Mouse (Mus musculus): Measurements from ENCODE around the gene Fgl2. TPM values are rescaled to one million over a fixed set of nuclear protein-coding genes. Genes with fewer than 3 reads are reported as not detected.

Fgl2 gene
- polyA plus RNA-seq, 1 experiment from 2014 or later = 10.3 TPM

DNA sequence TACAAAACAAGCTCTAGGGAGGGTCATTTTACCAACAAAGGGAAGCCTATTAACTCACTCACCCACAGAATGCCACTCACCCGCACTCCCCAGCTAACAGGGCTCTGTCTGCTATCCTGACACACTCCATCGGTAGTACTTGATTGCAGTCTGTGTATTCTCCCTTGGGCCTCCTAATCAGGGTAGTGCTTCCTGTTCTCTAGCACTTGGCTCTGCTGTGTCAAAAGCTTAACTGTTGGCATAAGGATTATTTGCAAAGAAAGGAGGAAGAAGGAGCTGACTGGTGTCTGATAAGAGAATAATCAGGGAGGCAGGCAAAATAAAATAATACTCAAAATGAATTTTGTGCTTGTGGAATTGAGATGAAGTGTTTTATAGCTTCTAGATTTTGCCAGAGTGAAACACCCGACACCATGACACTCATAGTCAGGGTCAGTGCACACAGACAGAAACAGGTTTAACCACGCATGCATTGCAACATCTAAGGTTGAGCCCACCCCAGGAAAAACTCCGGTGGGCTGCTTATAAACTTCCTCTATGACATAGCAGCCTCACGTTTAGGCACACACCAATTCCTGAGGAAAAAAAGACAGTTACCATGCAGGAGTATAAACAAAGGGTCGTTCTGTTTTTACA, 22.9 kb downstream of the Fgl2 start:
- H3K9ac ChIP-seq (ENCODE audit: low read length) = no peak overlapping the region
- ATAC-seq (ENCODE audit: low FRiP score, low TSS enrichment) (no peak), DNase-seq (ENCODE audit: low spot score) (no peak)
- no peaks in the 10 kb centered on the region for H3K9me3 ChIP-seq (ENCODE audit: control insufficient read depth, low read length)
- 29% methylated on average over 7 of the region's 7 CpGs for WGBS
- no peaks in the 10 kb centered on the region for H3K27me3 ChIP-seq (ENCODE audit: control insufficient read depth, insufficient read depth, low read length)
- no peaks in the 10 kb centered on the region; the same call in 1 of the 2 replicates for H3K4me1 ChIP-seq (replicated peaks; ENCODE audit: control insufficient read depth, insufficient read depth)
- no peak overlapping the region for H3K4me2 ChIP-seq (replicated peaks; ENCODE audit: low read depth)
- TF ChIP-seq CTCF (IDR thresholded peaks at IDR 0.05; ENCODE audit: low read depth) (no peak), EP300 (optimal IDR thresholded peaks at IDR 0.05) (no peak)
- no peak overlapping the region for H3K4me3 ChIP-seq (ENCODE audit: low read depth, low read length)
- no peaks in the 10 kb centered on the region for H3K36me3 ChIP-seq (ENCODE audit: control insufficient read depth, insufficient read depth, low read length)
- no peak overlapping the region for H3K27ac ChIP-seq (replicated peaks)

DNA sequence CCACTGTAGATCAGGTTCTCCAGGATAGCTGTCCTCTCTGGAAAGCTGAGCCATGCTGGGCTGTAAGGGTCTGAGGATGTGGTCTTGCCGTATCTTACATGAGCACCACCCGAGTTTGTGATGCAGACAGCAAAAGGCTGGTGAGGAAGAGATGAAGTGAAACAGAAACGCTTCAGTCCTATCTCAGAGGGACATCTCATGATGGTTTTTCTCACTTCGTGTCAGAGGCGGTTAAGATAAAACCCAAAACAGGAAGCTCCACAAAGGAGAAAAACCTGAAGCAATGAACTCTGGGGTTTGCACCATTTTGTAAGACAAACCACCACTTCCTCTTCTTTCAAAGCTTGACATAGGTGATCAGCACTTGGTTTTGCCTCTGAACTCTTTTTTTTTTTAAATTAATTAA, 38.8 kb downstream of the Fgl2 start:
- no peak for ATAC-seq (ENCODE audit: low FRiP score, low TSS enrichment)
- Histone ChIP-seq H3K36me3 (ENCODE audit: control insufficient read depth, insufficient read depth, low read length) (no peaks in the 10 kb centered on the region), H3K9me3 (ENCODE audit: control insufficient read depth, low read length) (no peaks in the 10 kb centered on the region), H3K27me3 (ENCODE audit: control insufficient read depth, insufficient read depth, low read length) (no peaks in the 10 kb centered on the region), H3K4me2 (replicated peaks; ENCODE audit: low read depth) (no peak overlapping the region), H3K4me1 (replicated peaks; ENCODE audit: control insufficient read depth, insufficient read depth) (no peaks in the 10 kb centered on the region), H3K4me3 (ENCODE audit: low read depth, low read length) (no peak overlapping the region), H3K9ac (ENCODE audit: low read length) (no peak overlapping the region), H3K27ac (replicated peaks) (no peak overlapping the region)
- TF ChIP-seq EP300 (optimal IDR thresholded peaks at IDR 0.05) (no peak), CTCF (IDR thresholded peaks at IDR 0.05; ENCODE audit: low read depth) (no peak)
- DNase-seq (ENCODE audit: low spot score) = no peak
- WGBS = 74% methylated on average over 5 of the region's 5 CpGs

DNA sequence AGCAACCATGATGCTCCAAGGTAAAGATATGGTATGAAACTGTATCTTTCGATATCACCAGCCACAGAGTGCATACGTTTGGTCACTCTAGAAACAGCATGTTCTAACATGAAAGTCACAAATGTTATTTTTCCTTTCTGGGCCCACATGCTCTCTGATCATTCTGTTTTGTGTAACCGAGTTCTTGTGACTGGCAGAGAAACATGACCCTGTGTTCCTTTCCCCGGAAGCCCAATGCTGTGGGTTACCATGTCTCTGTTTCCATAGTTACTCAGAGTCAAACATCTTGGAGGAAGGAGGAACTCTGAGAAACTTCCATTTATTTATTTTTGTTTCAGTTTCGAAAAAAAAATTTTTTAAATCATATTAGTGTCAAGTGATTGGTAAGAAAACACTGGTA, 39.6 kb downstream of the Fgl2 start:
- WGBS = 66% methylated on average over 5 of the region's 5 CpGs

DNA sequence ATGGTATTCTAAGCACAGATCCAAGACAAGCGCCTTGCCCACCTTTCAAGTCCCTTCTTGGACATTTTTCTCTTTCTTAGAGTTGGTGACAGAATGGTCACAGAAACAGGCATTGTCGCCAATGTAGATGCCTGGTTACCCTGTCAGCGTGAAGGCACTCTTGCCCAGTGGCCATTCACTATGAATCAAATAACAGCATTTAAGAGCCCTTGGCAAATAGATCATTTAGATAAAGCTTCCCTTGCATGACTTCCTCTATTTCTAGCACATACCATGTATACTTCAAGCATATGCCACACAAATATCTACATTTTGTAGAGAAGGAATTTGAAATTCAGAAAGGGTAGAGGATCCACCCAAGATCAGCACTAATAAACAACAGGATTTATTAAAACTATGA, 40.9 kb downstream of the Fgl2 start:
- Histone ChIP-seq H3K36me3 (ENCODE audit: control insufficient read depth, insufficient read depth, low read length) (no peaks in the 10 kb centered on the region), H3K4me3 (ENCODE audit: low read depth, low read length) (no peak overlapping the region), H3K27me3 (ENCODE audit: control insufficient read depth, insufficient read depth, low read length) (no peaks in the 10 kb centered on the region), H3K27ac (replicated peaks) (no peak overlapping the region), H3K4me1 (replicated peaks; ENCODE audit: control insufficient read depth, insufficient read depth) (no peaks in the 10 kb centered on the region), H3K9me3 (ENCODE audit: control insufficient read depth, low read length) (no peaks in the 10 kb centered on the region), H3K9ac (ENCODE audit: low read length) (no peak overlapping the region), H3K4me2 (replicated peaks; ENCODE audit: low read depth) (no peak overlapping the region)
- 87% methylated on average over 3 of the region's 3 CpGs for WGBS
- DNase-seq (ENCODE audit: low spot score) (no peak), ATAC-seq (ENCODE audit: low FRiP score, low TSS enrichment) (no peak)
- no peak for TF ChIP-seq CTCF (IDR thresholded peaks at IDR 0.05; ENCODE audit: low read depth)

More for the DNA sequence above, 39.6 kb downstream of the Fgl2 start:
- H3K4me3 ChIP-seq (ENCODE audit: low read depth, low read length) = no peak overlapping the region
- no peaks in the 10 kb centered on the region for H3K9me3 ChIP-seq (ENCODE audit: control insufficient read depth, low read length)
- ATAC-seq (ENCODE audit: low FRiP score, low TSS enrichment) (no peak), DNase-seq (ENCODE audit: low spot score) (no peak)
- no peak overlapping the region for H3K4me2 ChIP-seq (replicated peaks; ENCODE audit: low read depth)
- no peak overlapping the region for H3K27ac ChIP-seq (replicated peaks)
- no peaks in the 10 kb centered on the region for H3K4me1 ChIP-seq (replicated peaks; ENCODE audit: control insufficient read depth, insufficient read depth)
- no peaks in the 10 kb centered on the region for H3K27me3 ChIP-seq (ENCODE audit: control insufficient read depth, insufficient read depth, low read length)
- no peaks in the 10 kb centered on the region for H3K36me3 ChIP-seq (ENCODE audit: control insufficient read depth, insufficient read depth, low read length)
- no peak overlapping the region for H3K9ac ChIP-seq (ENCODE audit: low read length)
- no peak for TF ChIP-seq EP300 (optimal IDR thresholded peaks at IDR 0.05)
- TF ChIP-seq CTCF (IDR thresholded peaks at IDR 0.05; ENCODE audit: low read depth) = no peak

DNA sequence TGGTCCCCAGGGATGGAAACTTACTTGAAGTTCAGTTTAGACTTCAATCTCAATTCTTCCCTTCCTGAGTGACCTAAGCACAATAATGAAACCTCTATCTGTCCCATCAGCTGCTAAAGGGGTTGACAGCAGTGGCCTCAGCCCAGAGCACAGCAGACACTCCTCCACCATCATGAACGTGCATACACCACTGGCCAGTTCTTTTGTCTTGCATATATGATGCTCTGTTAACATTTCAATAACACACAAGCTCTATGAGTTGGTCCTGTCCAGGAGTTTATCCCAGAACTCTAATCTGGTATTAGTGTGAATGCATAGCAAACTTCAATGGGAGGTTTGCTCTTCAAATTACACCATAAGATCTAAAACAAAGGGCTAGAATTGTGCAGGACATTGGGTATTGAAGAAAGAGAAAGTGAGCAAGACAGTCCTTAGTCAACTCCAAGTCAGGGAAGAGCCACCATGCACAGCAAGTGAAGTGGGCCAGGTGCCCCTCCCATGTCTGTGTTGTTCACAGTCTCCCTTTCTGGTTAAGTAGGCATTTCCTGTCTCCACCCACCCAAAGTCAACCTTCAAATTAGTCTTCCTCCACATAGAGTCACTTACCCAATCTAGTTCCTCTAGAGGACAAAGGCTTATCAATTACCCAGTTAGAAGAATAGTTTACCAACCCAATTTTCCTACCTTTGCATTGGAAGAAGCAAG, 41.8 kb downstream of the Fgl2 start:
- no peaks in the 10 kb centered on the region for H3K9me3 ChIP-seq (ENCODE audit: control insufficient read depth, low read length)
- H3K4me1 ChIP-seq (replicated peaks; ENCODE audit: control insufficient read depth, insufficient read depth) = no peaks in the 10 kb centered on the region
- no peak for ATAC-seq (ENCODE audit: low FRiP score, low TSS enrichment)
- H3K9ac ChIP-seq (ENCODE audit: low read length) = no peak overlapping the region
- 78% methylated on average over 1 of the region's 1 CpGs for WGBS
- H3K4me3 ChIP-seq (ENCODE audit: low read depth, low read length) = no peak overlapping the region
- TF ChIP-seq CTCF (IDR thresholded peaks at IDR 0.05; ENCODE audit: low read depth) (no peak), EP300 (optimal IDR thresholded peaks at IDR 0.05) (no peak)
- H3K27ac ChIP-seq (replicated peaks) = no peak overlapping the region
- no peak for DNase-seq (ENCODE audit: low spot score)
- H3K4me2 ChIP-seq (replicated peaks; ENCODE audit: low read depth) = no peak overlapping the region
- H3K36me3 ChIP-seq (ENCODE audit: control insufficient read depth, insufficient read depth, low read length) = no peaks in the 10 kb centered on the region
- H3K27me3 ChIP-seq (ENCODE audit: control insufficient read depth, insufficient read depth, low read length) = no peaks in the 10 kb centered on the region

DNA sequence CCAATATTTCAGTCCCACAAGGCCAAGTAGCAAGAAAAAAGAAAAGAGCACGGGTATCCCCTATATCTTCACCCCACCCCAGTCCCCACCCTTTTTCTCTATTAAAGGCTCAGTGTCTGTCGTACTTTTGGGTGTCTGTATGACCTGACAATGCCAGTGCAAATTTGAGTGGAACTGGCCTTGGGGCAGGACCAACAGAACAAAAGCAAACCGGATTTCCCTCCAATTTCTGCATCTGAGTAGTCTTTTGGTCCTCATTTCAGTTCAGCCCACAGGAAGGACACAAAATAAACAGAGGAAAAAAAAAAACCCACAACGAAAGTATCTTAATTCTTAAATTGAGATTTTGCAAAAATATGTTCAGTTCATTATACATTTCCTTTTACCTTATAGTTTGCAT, 46.2 kb downstream of the Fgl2 start:
- Histone ChIP-seq H3K9me3 (ENCODE audit: control insufficient read depth, low read length) (no peaks in the 10 kb centered on the region), H3K27ac (replicated peaks) (no peak overlapping the region), H3K36me3 (ENCODE audit: control insufficient read depth, insufficient read depth, low read length) (no peaks in the 10 kb centered on the region), H3K4me2 (replicated peaks; ENCODE audit: low read depth) (no peak overlapping the region), H3K9ac (ENCODE audit: low read length) (no peak overlapping the region), H3K27me3 (ENCODE audit: control insufficient read depth, insufficient read depth, low read length) (no peaks in the 10 kb centered on the region), H3K4me1 (replicated peaks; ENCODE audit: control insufficient read depth, insufficient read depth) (no peaks in the 10 kb centered on the region), H3K4me3 (ENCODE audit: low read depth, low read length) (no peak overlapping the region)
- TF ChIP-seq EP300 (optimal IDR thresholded peaks at IDR 0.05) (no peak), CTCF (IDR thresholded peaks at IDR 0.05; ENCODE audit: low read depth) (no peak)
- DNase-seq (ENCODE audit: low spot score) (no peak), ATAC-seq (ENCODE audit: low FRiP score, low TSS enrichment) (no peak)
- 39% methylated on average over 4 of the region's 4 CpGs for WGBS

Data from stomach, postnatal 0 days (tissue).